Mouse (Mus musculus): ENCODE results near the gene Acta2.
A peak's percentile ranks its signal among the peaks of the same experiment; 100 is the strongest.
"Not testable (repeated sequence)": the region's sequence is repeated elsewhere in the genome, so short reads cannot be mapped to it uniquely, and the experiment has no call there.

Acta2 gene

DNA sequence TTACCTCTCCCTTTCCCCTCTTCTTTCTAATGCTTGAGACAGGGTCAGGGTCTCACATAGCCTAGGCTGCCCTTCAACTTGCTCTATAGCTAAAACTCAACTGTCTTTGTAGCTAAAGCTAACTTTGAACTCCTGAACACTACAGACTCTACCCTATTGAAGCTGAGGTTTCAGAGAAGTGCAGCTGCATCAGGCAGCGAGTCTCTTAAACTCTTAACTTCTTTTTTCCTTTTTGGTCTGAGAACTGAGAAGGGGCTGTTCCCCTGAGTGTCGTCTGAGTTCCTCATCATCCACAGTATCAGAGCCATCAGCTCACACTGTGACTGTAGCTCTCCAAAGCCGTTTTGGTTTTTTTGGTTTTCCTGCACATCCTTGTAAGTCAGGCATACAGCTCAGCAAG lies 37.6 kb downstream of the Acta2 start:
- no peak for DNase-seq

DNA sequence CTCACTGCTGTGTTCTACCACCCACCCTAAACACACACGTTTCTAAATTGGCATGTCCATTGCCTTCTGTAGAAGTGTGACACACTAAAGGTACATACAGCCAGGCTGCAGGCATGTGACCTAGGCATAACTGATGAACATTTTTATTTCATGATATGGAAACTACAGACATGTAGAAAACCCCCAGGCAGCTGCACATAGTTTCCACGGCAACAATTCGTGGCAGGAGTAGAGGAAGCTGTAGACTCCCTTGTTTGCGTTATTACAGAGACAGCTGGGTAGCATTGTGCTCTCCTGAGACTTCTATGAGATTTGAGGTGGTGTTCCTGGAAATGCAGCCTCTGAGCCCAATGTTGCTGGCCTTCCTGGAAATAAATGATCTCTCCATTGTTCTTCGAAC lies 38.4 kb downstream of the Acta2 start:
- no peak for DNase-seq

DNA sequence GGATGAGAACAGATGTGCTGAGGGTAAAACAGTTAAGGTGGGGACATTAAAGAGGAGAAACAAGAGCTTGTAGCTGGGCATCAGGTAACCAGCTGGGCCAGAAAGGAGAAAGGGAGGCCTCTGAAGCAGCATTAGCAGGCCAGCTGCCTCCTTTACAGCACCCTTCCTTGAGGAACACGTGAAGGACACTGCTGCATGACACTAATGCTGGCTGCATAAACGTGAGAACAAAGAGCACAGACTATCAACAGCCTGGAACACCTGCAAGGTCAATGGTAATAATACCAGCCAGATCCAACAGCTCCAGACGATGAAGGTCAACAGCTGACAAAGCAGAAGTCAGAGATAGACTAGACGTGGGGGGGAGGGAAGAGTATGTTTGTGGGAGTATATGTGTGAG lies 41.3 kb downstream of the Acta2 start:
- DNase-seq: no peak

DNA sequence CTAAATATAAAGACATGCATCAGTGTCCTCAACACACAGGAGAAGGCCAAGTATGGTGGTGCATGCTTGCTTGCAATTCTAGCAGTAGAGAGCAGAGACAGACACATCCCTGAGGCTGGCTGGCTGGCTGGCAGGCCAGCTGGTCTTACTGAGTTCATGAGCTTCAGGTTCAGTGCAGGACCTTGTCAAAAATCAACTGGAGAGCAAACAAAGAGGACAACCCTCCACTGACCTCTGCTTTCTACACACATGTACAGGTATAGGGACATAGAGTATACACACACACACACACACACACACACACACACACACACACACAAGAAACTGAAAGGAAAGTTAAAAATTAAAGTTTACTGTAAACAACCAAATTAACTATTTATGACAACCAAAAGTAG lies 42.1 kb downstream of the Acta2 start:
- no peak for DNase-seq

DNA sequence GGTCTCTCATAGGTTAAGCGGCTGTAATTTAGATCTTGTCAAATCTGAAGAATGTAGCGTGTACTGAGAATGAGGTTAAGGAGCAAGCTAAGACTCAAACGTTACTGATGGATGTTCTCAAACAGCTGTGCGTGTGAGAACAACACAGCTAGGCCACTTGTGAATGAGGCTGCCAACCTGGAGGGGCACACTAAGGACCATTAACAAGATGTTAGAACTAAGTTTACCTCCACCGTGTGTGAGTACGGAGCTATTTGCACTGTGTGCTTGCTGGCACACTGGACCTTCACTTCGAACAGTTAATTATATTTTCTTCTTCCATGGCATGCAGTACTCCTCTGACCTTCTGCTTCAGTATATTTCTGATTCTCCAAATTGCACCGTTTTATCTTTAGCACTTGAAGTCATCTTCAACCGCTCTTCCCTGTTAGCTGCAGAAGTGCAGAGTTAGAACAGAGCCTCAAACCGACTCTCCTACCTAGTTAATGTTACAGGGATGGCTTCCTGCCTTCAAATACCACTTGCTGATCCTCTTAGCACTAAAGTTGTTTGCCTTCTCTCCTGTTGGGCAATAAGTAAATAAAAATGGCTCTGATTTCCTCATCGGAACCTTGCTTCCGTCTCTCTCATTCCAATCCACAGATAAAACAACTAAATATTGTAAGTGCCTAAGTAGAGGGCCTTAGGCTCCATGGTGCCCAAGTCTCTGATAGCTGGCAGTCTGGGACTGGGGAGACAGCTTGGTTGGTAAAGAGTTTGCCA lies 42.7 kb downstream of the Acta2 start:
- no peak for DNase-seq

DNA sequence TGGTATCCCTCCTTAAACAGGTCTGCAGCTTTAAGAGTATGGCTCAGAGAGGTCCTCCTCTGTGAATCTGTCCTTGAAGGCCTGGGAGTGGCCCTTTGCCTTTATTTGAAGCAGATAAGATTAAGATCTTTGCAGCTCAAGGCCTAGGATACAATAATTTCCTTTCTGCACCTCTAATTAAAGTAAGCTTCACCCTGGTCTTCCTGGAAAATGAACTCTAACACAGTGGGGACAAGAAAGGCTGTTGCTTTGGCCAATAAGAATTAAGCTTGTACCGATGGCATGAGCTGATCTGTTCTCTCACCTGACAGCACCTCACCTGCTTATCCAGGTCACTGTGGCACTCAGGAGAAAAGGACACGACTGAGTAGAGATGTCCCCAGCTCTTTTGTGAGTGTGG lies 44.5 kb downstream of the Acta2 start:
- DNase-seq: no peak

DNA sequence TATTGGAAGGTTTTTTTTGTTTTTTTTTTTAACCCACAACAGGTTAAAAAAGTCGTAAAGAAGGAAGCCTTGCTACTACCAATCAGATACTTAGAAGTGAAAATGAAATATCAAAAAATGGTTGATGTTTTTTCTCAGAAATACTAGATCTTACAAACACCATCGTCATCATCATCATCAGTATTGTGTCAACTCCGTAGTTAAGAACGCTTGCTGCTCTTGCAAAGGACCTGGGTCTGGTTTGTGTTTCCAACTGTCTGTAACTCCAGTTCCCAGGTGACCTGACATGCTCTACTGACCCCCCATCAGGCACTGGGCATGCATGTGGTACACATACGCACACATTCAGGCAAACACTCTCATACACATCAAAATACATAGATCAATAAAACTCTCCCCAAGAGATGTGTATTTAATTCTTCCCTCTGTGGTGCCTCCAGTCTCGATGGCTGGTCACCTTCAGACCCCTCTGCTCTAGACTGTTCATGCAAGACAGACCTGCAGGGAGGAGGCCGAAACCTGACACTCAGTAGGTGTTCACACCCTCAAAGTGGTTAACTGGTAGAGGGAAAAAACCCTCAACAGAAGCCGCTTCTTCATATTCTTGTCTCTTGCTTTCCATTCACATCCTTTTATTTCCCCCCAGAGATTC lies 45.3 kb downstream of the Acta2 start:
- no peak for DNase-seq

DNA sequence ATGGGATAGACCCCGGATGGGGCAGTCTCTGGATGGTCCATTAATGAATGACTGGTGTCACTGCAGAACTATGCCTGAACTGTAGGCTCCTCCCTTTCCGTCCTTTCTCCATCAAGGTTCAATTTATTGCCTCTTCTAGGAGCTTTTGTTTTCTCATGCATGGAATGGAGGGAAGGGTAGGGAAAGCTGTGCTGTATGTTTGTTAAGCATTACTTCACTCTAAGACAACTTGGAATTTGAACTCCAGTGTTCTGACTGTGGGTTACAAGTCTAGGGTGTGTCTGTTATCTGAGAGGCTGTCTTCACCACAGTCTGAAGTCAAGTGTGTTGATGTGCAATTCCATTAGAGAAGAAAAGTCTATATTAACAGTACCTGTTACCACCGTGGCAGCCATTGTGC lies 46.4 kb downstream of the Acta2 start:
- DNase-seq: no peak

DNA sequence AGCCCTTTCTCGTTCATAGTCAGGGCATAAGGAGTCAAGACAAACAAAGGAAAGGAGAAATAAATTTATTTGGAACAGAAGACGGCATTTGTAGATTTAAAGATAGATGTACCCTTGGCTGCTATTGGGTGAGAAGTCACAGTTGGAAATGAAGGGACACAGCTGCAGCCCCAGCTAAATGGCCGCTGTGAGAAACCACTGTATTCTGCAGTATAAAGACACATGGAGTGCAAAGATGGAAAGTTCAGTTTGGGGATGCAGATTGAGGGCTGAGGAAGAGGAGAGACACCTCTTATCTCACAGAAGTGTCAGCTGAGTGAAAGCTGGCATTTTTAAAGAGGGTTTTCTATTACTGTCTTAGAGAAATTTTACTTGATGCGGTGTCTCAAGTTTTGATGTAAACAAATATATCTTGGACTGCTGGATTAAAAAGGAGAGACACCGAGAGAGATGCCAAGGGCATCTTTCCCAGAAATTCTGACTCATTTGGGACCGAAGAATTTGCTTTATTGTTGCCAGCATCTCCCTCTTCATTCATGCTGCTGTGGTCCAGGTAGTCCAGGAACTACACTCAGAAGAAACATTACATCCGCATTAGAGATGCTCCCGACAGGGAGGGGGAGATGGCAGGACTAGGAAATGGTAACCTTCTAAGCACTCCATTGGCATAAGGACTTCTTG lies 48.5 kb downstream of the Acta2 start:
- no peak for DNase-seq

DNA sequence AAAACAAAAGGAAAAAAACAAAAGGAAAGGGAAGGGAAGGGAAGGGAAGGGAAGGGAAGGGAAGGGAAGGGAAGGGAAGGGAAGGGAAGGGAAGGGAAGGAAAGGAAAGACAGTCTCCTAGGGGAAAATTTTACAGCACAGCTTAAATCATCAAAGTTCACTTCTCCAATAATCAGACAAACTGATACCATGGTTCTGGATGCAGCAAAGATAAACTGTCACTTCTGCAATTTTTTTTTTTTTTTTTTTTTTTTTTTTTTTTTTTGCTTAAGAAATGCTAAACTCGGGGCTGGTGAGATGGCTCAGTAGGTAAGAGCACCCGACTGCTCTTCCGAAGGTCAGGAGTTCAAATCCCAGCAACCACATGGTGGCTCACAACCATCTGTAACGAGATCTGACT lies 49.3 kb downstream of the Acta2 start:
- DNase-seq: not testable (repeated sequence)

DNA sequence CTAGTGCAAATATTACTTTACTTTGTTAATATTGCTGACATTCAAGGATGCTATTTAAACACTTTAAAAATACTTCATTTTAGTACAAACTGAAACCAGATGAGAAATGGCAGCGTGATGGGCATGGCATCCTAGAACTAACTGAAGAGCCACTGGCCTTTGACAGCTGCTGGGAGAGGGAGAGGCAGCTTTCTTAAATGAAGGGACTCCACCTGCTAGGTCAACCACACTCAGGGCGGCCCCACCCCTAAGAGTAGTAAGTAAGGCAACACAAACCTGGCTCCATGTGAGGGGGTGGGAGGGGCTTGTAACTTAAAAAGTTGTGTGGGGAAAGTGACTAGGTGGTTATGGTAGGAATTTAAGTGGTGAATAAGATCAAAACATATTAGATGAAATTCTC lies 52.7 kb downstream of the Acta2 start:
- DNase-seq: no peak

DNA sequence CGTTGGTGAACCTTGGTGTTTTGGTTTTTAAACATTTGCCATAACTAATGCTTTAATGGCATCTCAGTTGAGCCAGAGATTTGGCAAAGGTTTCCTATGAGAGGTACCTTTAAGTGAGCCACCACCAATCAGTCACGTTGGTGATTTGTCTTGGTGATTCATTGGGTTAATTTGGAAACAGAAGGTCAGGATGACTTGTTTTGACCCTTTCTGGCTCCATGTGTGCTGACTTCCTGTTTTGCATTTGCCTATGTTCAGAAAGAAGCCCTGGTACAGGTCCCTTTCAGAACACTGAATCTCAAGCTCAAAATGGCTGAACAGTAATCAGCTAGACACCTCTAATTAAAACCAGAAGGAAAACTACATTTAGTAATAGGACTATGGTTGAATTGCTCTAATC lies 55.9 kb downstream of the Acta2 start:
- DNase-seq: no peak

DNA sequence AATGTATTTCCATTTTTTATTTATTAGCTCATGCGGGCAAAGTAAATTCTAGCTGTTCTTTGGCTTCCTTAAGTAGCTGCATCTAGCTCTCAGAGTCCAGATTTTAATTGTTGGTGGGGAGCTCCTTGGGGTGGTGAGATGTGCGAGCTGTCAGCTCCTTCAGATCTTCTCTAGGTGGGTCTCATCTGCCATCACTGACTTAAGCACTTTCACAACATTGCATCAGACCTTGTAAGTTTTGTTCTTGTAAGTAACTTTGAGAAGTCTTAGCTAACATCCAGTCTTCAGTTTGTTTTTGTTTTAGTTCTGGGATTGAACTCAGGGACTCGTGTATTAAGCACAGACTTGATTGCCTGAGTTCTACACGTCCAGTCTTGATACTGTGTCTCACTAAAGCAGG lies 56.5 kb downstream of the Acta2 start:
- DNase-seq: no peak

DNA sequence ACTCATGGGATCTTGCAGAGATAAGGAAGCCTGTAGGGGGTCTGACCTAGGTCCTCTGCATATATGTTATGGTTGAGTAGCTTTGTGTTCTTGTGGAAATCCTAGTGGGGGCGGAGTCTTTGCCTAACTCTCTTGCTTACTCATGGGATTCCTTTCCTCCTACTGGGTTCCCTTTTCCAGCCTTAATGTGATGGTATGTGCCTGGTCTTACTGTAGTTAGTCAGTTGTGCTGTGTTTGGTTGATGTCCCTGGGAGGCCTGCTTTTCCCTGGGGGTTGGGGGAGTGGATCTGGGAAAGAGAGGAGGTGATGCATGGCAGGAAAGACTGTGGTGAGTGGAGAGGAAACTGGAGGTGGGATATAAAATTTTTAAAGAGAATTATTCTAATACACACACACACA lies 57.3 kb downstream of the Acta2 start:
- DNase-seq: no peak

DNA sequence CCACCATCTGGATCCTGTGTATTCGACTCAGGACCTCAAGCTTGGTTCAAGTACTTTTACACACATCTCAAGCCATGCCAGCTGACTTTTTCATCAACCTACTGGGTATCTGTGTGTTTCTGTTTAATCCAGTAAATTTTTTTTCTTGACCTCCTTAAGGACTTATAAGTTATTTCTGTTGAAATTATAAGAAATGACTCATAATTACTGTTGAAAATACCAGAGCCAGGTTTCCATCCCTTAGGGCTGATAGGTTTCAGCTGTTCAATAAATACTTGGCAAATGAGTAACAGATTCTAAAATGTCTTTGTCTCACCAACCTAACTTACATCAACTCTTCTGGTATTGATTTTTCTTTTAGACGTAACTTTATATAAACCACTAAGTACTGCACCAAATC lies 60.4 kb downstream of the Acta2 start:
- DNase-seq: no peak

DNA sequence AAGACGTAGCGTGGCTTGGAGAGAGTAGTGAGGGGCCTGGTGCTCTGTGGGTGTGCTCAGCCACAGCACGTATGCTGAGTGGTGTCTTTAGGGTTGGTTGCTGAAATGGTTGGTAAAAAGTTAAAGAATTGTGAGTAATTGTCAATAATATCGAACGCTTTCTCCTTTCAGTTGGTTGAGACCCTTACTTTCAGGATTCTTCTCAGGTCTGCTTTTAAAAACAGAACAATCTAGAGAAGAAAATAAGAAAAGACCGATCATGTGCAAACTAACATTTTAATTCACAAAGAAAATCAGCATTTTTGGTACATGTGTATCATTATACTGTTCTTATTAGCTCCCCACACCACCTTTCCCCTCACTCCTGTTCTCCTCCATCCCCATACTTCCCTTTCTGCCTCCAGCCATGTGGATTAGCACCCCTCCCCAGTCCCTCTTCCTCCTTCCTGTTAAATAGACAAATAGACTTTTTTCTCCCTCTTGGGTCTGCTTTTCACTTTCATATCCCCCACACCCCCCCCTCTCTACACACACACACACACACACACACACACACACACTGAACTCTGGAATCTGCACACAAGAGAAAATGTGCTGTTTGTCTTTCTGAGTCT lies 61.2 kb downstream of the Acta2 start:
- no peak for DNase-seq

DNA sequence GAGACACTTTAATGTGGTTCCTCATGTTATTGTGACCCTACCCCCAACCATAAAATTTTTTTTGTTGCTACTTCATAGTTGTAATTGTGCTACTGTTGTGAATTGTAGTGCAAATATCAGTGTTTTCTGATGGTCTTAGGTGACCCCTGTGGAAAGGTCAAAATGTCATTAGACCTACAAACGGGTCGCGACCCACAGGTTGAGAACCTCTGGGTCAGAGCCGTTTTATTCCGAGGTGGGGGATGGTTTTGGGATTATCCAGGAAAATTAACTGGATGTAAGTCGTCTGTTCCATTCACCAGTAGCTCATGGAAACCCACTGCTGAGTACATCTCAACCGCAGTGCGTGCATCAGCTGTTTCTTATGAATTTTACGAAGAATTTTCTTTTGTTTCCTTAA lies 61.7 kb downstream of the Acta2 start:
- DNase-seq: no peak

DNA sequence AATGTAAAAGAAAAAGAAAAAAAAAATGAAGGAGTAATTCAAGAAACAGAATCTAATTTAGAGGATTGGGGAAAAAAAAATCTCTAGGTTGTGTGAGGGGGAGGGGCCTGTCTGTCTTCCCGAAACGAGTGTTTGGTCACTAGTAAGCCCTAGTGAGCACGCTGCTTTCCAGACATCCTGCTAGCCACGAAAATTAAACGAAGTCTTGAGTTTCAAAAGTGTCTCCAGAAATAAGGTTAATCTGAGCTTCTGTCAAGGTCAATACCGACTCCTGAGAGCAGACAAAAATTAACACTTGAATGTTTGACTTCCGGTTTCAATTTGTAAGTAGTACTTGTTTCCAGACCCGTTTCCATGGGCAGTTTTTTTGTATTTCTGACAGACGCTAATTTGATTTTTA lies 62.2 kb downstream of the Acta2 start:
- peak; percentile 42 for DNase-seq

DNA sequence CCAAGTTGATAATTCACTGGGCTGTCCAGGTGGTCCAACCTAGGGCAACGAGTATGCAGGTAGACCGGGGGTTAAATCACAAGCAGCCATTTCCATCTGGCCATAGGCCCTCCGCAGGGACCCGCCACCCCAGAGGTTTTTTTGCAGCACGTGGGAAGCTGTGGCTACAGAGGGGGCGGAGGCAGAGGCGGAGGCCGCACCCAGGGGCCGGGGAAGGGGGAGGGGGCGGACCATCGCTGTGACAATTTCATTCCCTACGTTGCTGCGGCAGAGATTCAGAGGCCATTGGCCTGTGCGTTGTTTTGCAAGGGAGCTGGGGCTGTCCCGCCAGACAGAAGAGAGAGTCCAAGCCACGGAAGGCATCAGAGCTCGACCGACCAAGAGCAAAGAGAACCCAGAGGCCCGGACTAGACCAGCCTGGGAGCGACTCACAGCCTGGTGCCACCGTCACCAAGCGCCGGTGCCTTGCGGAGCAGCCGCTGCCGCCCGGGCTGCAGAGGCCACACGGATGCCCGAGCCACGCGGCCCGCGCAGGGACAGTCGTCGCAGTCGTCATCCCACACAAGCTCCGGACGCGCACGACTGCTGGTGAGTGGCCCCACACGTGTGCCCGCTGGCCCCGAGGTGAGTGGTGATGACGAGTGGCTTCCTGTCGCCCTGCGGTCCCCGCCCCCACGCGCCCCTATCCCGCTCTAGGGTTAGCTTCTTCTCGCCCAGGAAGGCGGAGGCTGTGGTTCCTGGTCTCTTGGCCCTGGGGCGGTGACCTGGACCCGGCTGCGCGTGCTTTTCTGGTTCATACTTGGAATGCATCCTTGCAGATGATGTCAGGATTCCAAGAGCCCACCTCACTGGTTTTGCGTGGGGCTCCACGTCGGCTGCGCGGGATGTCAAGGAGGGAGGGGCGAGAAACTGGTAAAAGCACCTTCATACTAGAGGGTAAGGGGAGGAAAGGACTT lies 63.1 kb downstream of the Acta2 start, which contains the start of gene Stambpl1:
Gene Stambpl1, plus strand, starts transcription at position 222 of the 956 bp plus-strand sequence.
- peak; percentile 73 for DNase-seq

DNA sequence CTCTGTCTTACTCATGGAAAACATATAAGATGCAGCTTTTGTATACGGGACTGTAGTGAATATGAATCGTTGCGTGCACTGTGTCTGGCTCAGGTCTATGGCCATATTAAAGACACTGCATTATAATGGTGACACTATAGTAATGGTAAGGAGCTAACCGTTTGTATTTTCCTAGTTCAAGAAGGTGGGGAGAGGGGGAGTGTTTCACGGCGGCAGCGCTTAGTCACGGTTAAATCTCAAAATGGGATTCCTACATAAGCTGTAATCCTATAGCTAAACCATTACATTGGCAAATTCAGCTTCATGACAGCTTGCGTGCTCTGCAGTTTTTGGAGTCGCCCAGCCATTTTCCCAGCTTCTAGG lies 63.8 kb downstream of the Acta2 start:
- no peak for DNase-seq
